Mouse (Mus musculus) bone marrow macrophage, adult 2 months (primary cell): ENCODE results near the gene Cabp1.

Experiments
- CTCF ChIP-seq: IDR thresholded peaks from 2 replicates; pipeline ENCODE4 v1.5.1; 2012; ENCODE audit warnings: low read depth, mild to moderate bottlenecking, low read length, moderate library complexity
- POLR2A ChIP-seq: IDR thresholded peaks from 2 replicates; pipeline ENCODE4 v1.6.1; 2012; ENCODE audit warnings: mild to moderate bottlenecking, low read depth, low read length, borderline replicate concordance

DNA sequence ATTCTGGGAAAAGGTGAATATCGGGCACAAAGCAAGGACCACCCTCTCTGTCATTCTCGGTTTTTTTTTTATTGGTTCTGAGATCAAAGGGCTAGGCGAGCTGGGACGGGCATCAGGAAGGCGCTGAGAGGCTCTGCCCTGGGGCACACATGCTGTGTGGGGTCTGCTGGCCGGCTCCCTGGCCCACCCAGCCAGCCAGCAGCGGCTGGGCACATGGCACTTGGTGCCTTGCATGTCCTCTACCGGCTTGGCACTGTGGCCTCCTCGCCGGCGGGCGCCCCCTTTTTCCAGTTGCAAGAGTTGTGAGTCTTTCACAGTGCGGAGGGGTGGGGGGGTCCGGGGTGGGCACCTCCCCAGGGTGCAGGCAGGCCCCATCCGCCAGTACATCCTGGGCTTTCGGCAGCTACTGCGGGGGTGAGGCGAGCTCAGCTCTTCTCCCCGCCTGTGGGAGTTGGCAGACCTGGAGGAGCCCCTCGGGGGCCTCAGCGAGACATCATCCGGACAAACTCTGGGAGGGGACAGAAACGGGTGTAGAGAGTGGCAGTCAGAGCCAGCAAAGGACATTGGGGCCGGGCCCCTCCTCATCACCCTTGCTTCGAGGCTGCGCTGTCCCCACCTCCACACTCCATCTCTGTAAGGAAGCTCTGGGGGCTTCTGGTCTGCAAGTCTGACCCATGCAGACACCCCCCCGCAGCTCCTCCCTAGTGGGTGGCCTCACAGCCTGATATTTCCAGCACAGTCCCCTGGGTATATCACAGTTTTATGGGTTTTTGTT lies 25.4 kb downstream of the Cabp1 start:
- TF ChIP-seq POLR2A = no peak
- TF ChIP-seq CTCF = no peak
